Mouse (Mus musculus) E14TG2a.4 (cell line): ENCODE data around the gene Efhd2.

ENCODE experiments used
- H3K27me3 ChIP-seq: 2 replicates; pipeline ENCODE4 v1.6.1; 2014; ENCODE audit warnings: low read length, control low read depth; ENCODE audit not compliant: insufficient read depth
- H3K36me3 ChIP-seq: 2 replicates; pipeline ENCODE4 v1.6.1; 2014; ENCODE audit warnings: low read length, control low read depth; ENCODE audit not compliant: insufficient read depth
- H3K4me1 ChIP-seq: replicated peaks from 2 replicates; pipeline ENCODE4 v1.6.1; 2014; ENCODE audit warnings: low read depth, low read length, control low read depth
- H3K4me3 ChIP-seq: replicated peaks from 2 replicates; pipeline ENCODE4 v1.5.1; 2014; ENCODE audit warnings: mild to moderate bottlenecking, low read length
- H3K9me3 ChIP-seq: 2 replicates; pipeline ENCODE4 v1.6.1; 2014; ENCODE audit warnings: low read length, control low read depth
- CTCF ChIP-seq: conservative IDR thresholded peaks from 2 replicates; pipeline ENCODE4 v1.5.1; 2014; ENCODE audit warnings: low read length
- NANOG ChIP-seq: IDR thresholded peaks from 2 replicates; pipeline ENCODE4 v1.6.1; 2014; ENCODE audit warnings: borderline replicate concordance, low read length, mixed read lengths
- POU5F1 ChIP-seq: IDR thresholded peaks from 2 replicates; pipeline ENCODE4 v1.6.1; 2014; ENCODE audit warnings: low read length, borderline replicate concordance

Gene Efhd2

GRCm38 (mm10) chr4:141830381-141830780 is 44.3 kb downstream of the Efhd2 start:
- no peak for TF ChIP-seq POU5F1
- TF ChIP-seq NANOG = no peak
- no peak for TF ChIP-seq CTCF
- H3K9me3 ChIP-seq = no peaks in the 10 kb centered on the region
- 0 out of 2 replicates have a peak overlapping the region, but pooled peaks have one; percentile 17 for H3K4me3 ChIP-seq
- H3K36me3 ChIP-seq = no peaks in the 10 kb centered on the region
- peaks cover 24% of the 10 kb centered on the region for H3K4me1 ChIP-seq
- H3K27me3 ChIP-seq = peaks cover 4% of the 10 kb centered on the region; the same call in 1 of the 2 replicates

GRCm38 (mm10) chr4:141828177-141828576 is 46.5 kb downstream of the Efhd2 start:
- no peak overlapping the region for H3K4me3 ChIP-seq
- no peaks in the 10 kb centered on the region for H3K27me3 ChIP-seq
- no peaks in the 10 kb centered on the region for H3K9me3 ChIP-seq
- TF ChIP-seq CTCF (no peak), NANOG (no peak), POU5F1 (no peak)
- peaks cover 30% of the 10 kb centered on the region for H3K4me1 ChIP-seq
- H3K36me3 ChIP-seq = no peaks in the 10 kb centered on the region

- TF ChIP-seq CTCF (no peak), NANOG (no peak), POU5F1 (no peak)
- Histone ChIP-seq H3K27me3 (no peaks in the 10 kb centered on the region), H3K4me3 (no peak overlapping the region), H3K9me3 (no peaks in the 10 kb centered on the region), H3K4me1 (peaks cover 37% of the 10 kb centered on the region), H3K36me3 (no peaks in the 10 kb centered on the region)
Observed at GRCm38 (mm10) chr4:141827401-141827800, 47.3 kb downstream of the Efhd2 start.

- H3K4me1 ChIP-seq = peaks cover 38% of the 10 kb centered on the region
- no peaks in the 10 kb centered on the region for H3K36me3 ChIP-seq
- H3K9me3 ChIP-seq = no peaks in the 10 kb centered on the region
- TF ChIP-seq CTCF (no peak), POU5F1 (no peak), NANOG (no peak)
- H3K4me3 ChIP-seq = no peak within 1 kb of the TSS
- H3K27me3 ChIP-seq = no peaks in the 10 kb centered on the region
Observed at GRCm38 (mm10) chr4:141826060-141826459, 48.7 kb downstream of the Efhd2 start, which contains the start of gene Cela2a. Gene Cela2a, minus strand, starts transcription at chr4:141826160.

GRCm38 (mm10) chr4:141822979-141823378 is 51.7 kb downstream of the Efhd2 start:
- peaks cover 8% of the 10 kb centered on the region for H3K27me3 ChIP-seq
- H3K36me3 ChIP-seq = no peaks in the 10 kb centered on the region
- no peaks in the 10 kb centered on the region for H3K9me3 ChIP-seq
- peaks cover 43% of the 10 kb centered on the region for H3K4me1 ChIP-seq
- H3K4me3 ChIP-seq = no peak overlapping the region
- no peak for TF ChIP-seq NANOG
- TF ChIP-seq CTCF = no peak
- TF ChIP-seq POU5F1 = no peak

DNA sequence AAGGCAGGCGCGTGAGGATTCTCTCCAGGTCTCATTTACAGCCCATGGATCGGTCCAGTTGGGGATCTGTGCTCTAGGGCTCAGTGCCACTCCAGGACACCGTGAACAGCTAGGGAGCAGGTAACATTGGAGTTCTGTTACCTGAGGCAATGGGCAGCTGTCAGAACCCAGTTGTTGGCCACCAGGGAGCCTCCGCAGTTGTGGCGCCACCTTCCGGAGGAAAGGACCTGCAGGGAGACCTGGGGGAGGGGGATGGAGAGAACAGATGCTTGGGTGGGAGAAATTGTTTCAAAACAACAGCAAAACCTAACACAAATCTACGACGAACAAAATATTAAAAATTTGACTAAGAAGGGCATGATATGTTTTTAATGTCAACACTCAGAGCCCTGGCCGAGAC is 52.6 kb downstream of the Efhd2 start:
- H3K4me1 ChIP-seq = peaks cover 51% of the 10 kb centered on the region
- peak overlapping the region; percentile 71 for H3K4me3 ChIP-seq
- no peaks in the 10 kb centered on the region for H3K9me3 ChIP-seq
- TF ChIP-seq POU5F1 = no peak
- peak; percentile 79 for TF ChIP-seq CTCF
- no peak for TF ChIP-seq NANOG
- peaks cover 8% of the 10 kb centered on the region for H3K27me3 ChIP-seq
- no peaks in the 10 kb centered on the region for H3K36me3 ChIP-seq

- H3K4me1 ChIP-seq = peaks cover 55% of the 10 kb centered on the region
- TF ChIP-seq POU5F1 (no peak), NANOG (no peak), CTCF (no peak)
- H3K4me3 ChIP-seq = peak overlapping the region; percentile 71
- no peaks in the 10 kb centered on the region for H3K9me3 ChIP-seq
- peaks cover 8% of the 10 kb centered on the region for H3K27me3 ChIP-seq
- no peaks in the 10 kb centered on the region; the same call in 1 of the 2 replicates for H3K36me3 ChIP-seq
Observed at GRCm38 (mm10) chr4:141821178-141821577, 53.5 kb downstream of the Efhd2 start.

DNA sequence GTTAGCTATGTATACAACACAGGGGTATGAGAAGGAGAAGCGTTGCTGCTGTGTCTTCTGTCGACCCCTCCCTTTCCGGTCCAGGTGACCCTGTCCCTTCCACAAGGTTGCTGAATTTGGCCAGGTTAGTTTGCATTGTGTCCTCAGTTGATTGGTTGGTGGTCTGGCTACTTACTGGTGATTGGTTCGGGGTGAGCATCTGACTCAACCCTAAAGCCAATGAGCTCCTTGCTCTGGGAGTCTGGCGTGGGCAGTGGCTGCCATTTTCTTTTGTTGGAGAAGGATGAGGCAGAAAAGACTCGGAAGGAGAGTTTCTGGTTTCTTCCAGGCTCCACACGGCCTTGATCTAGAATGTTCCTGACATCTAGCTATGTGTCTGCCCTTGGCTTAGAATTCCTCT is 55.4 kb downstream of the Efhd2 start:
- Histone ChIP-seq H3K4me1 (peaks cover 52% of the 10 kb centered on the region), H3K9me3 (no peaks in the 10 kb centered on the region), H3K36me3 (peaks cover 16% of the 10 kb centered on the region), H3K27me3 (peaks cover 8% of the 10 kb centered on the region), H3K4me3 (no peak overlapping the region)
- TF ChIP-seq CTCF (no peak), NANOG (no peak), POU5F1 (no peak)

DNA sequence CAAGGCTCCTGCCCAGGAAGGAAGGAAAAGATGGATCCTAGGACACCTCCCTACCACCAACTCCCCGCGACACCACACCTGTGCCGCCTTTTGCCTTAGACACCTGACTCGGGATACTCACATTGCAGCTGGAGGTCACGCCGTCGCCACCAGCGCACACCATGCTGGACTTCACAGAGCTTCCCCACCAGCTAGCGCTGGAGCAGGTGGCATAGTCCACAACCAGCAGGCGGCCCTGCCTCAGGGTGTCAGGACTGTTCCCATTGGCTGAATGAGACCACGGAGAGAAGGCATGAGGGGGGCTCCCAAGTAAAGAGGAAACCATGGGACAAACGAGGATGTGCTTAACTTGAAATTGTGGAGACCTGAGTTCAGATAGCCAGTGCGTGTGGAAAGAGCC is 55.9 kb downstream of the Efhd2 start:
- H3K4me3 ChIP-seq = 0 out of 2 replicates have a peak overlapping the region, but pooled peaks have one; percentile 24
- peaks cover 8% of the 10 kb centered on the region for H3K27me3 ChIP-seq
- H3K4me1 ChIP-seq = peaks cover 52% of the 10 kb centered on the region
- TF ChIP-seq NANOG (no peak), POU5F1 (no peak), CTCF (no peak)
- no peaks in the 10 kb centered on the region for H3K9me3 ChIP-seq
- H3K36me3 ChIP-seq = peaks cover 20% of the 10 kb centered on the region
